Mouse (Mus musculus) heart, adult 2 months (tissue): Measurements from ENCODE around the gene Colgalt2.

Experiments
- CTCF ChIP-seq: fragments of 200-600 bp; IDR thresholded peaks from 2 replicates; pipeline ENCODE4 v1.8.1; 2022; ENCODE audit warnings: antibody characterized with exemption, mild to moderate bottlenecking, moderate library complexity
- EP300 ChIP-seq: fragments of 200-500 bp; IDR thresholded peaks from 2 replicates; pipeline ENCODE4 v1.6.1; 2011; ENCODE audit warnings: low read depth, low read length, control low read depth; ENCODE audit not compliant: insufficient read depth

DNA sequence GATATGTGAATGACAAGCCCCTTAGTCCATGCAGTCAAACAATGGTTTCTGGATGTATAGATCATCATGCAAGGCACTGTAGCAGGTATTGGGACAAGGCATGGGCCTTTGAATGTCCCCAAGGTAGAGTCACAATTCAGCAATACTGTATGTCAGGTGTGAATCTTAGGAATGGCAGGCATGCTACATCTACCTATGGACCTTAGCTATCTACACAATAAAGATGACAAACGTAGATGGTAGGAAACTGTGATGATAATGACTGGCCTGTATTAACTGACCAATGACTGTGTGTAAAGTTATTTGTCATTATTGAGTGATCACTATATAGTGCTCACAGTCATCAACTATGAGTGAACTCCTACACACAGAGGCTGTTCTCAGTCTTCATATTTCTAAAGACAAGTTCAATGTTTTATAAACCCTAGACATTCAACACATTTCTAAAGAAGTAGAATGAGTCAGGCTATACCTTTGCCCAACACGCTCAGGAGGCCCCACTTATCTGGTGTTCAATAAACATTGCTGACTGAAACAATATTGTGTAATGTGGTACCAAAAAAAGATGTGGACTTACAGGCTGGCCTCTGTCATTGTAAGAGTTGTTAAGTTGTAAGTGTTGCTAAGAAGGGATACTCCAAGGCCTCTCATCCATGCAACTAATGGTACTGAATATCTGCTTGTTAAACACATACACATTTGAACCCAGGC is 144.0 kb downstream of the Colgalt2 start:
- TF ChIP-seq EP300: no peak
- TF ChIP-seq CTCF: no peak
